Mouse (Mus musculus) adrenal gland, adult 8-10 months (tissue): Measurements from ENCODE around the gene Gm13030. TPM values are rescaled to one million over a fixed set of nuclear protein-coding genes. Genes with fewer than 3 reads are reported as not detected.
"Not testable (repeated sequence)": the region's sequence is repeated elsewhere in the genome, so short reads cannot be mapped to it uniquely, and the experiment has no call there.

Experiments
- DNase-seq: peaks from one replicate; pipeline ENCODE4 v3.0.0; 2022
- total RNA-seq, 4 experiments: library from RNA; stranded (reverse); gene quantifications; 2 replicates each; pipeline ENCODE4 v1.2.4; 2022

Gm13030 gene
- not detected for total RNA-seq

GRCm38 (mm10) chr4:138873864-138874263 is at the start of gene Gm13030:
Gene Gm13030, minus strand, starts transcription at chr4:138873964.
- DNase-seq = no peak

GRCm38 (mm10) chr4:138922131-138922459 is 48.3 kb upstream of the Gm13030 start:
- DNase-seq = peak; percentile 86

- DNase-seq = no peak
These were observed 47.7 kb upstream of the Gm13030 start for GRCm38 (mm10) chr4:138921254-138922130.

- DNase-seq = no peak
These were observed 43.5 kb upstream of the Gm13030 start for GRCm38 (mm10) chr4:138917282-138917681.

- DNase-seq = peak; percentile 93
These were observed 40.0 kb upstream of the Gm13030 start, which contains the start of gene Otud3 for GRCm38 (mm10) chr4:138913797-138914196. Gene Otud3, minus strand, starts transcription at chr4:138913945.

GRCm38 (mm10) chr4:138913141-138913787 is 39.5 kb upstream of the Gm13030 start:
- DNase-seq = no peak

- no peak for DNase-seq
These were observed 32.0 kb upstream of the Gm13030 start for GRCm38 (mm10) chr4:138905624-138906337.

GRCm38 (mm10) chr4:138899361-138899760 is 25.6 kb upstream of the Gm13030 start:
- no peak for DNase-seq

GRCm38 (mm10) chr4:138893789-138894188 is 20.0 kb upstream of the Gm13030 start:
- DNase-seq = not testable (repeated sequence)

- no peak for DNase-seq
These were observed 18.9 kb upstream of the Gm13030 start for GRCm38 (mm10) chr4:138892655-138893054.

- no peak for DNase-seq
These were observed 15.9 kb upstream of the Gm13030 start for GRCm38 (mm10) chr4:138889635-138890034.

- DNase-seq = no peak
These were observed 15.4 kb upstream of the Gm13030 start for GRCm38 (mm10) chr4:138889165-138889564.

- peak; percentile 71 for DNase-seq
These were observed 10.5 kb upstream of the Gm13030 start for GRCm38 (mm10) chr4:138884261-138884660.

GRCm38 (mm10) chr4:138882179-138882578 is 8.4 kb upstream of the Gm13030 start:
- DNase-seq = no peak

GRCm38 (mm10) chr4:138880811-138881584 is 7.2 kb upstream of the Gm13030 start:
- no peak for DNase-seq

GRCm38 (mm10) chr4:138879808-138880207 is 6.0 kb upstream of the Gm13030 start:
- DNase-seq = no peak

GRCm38 (mm10) chr4:138878783-138879182 is 5.0 kb upstream of the Gm13030 start:
- DNase-seq = no peak

- DNase-seq = no peak
These were observed 4.0 kb upstream of the Gm13030 start, which contains the start of gene Pla2g2e for GRCm38 (mm10) chr4:138877731-138878130. Gene Pla2g2e, plus strand, starts transcription at chr4:138877942.

- DNase-seq = no peak
These were observed 2.2 kb upstream of the Gm13030 start for GRCm38 (mm10) chr4:138875986-138876385.

GRCm38 (mm10) chr4:138875275-138875674 is 1.5 kb upstream of the Gm13030 start:
- not testable (repeated sequence) for DNase-seq

GRCm38 (mm10) chr4:138868666-138869065 is 5.1 kb downstream of the Gm13030 start:
- no peak for DNase-seq

GRCm38 (mm10) chr4:138866413-138866812 is 7.4 kb downstream of the Gm13030 start:
- DNase-seq = peak; percentile 55
